Mouse (Mus musculus) gastrocnemius, adult 8-10 months (tissue): ENCODE measurements around the gene Slc2a5. TPM values are rescaled to one million over a fixed set of nuclear protein-coding genes. Genes with fewer than 3 reads are reported as not detected.

Experiments used
- DNase-seq, 2 experiments: peaks; one replicate each; pipeline ENCODE4 v3.0.0; 2022; ENCODE audit warnings: low spot score in 2 of 2
- total RNA-seq, 4 experiments: library from RNA; stranded (reverse); gene quantifications; 2 replicates each; pipeline ENCODE4 v1.2.4; 2022

Gene Slc2a5
- total RNA-seq, 4 experiments from 2014 or later: not detected

GRCm38 (mm10) chr4:150139090-150139489, 20.0 kb downstream of the Slc2a5 start:
- DNase-seq: no peak

DNA sequence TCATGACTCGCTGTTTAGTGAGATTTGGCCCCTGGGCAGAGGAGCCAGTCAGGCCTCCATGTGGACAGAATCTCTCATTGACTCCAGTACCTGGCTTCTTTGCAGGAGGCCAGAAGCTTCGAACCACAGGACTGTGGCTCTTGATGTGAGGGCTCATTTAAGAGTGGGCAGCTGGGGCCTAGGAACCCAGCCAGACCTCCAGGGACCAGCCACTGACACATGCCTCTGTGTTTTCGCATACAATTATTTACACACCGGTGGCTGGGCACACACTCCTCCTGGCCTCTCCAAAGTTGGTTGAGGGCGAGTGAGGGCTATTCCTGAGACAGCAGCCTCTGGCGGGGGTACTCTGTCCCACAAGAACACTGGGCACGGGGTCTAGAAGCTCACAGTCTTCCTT, 21.3 kb downstream of the Slc2a5 start:
- DNase-seq: no peak

DNA sequence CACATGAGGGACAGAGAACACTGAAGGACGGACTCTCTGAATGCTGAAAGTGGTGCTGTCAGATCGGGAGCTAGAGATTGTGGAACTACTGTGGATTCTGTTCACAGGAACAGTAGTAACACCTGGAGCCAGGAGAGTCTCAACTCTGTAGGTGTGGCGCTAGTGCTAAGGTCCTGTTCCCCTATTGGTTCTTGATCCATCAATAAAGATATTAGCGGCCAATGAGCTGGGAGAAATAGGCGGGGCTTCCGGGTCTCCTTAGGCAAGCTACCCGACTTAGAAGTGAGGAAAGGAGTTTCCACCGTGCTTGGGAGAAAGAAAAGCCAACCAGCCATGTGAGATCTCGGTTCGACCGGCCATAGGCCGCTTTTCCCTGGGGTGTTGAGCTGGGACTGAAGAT, 25.2 kb downstream of the Slc2a5 start:
- DNase-seq: no peak

DNA sequence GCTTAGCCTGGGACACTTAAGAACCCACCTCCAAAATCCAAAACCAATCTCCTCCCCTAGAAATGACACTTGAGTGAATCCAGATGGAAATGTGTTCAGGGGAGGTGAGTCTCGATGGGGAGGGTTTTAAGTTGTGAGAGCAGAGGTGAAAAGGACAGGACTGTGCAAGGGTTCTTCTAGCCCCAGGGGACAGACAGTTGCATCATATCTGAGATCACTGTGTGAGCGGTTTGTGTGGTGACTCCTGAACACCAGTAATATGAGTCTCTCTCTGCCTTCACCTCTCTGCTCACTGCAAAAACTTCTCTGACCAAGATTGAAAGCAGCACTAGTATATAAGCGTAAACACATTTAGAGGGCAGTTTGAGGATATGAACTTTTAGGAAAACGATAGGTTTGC, 27.2 kb downstream of the Slc2a5 start:
- DNase-seq: no peak

- DNase-seq: no peak
Measured at GRCm38 (mm10) chr4:150151045-150151444, 32.0 kb downstream of the Slc2a5 start.

DNA sequence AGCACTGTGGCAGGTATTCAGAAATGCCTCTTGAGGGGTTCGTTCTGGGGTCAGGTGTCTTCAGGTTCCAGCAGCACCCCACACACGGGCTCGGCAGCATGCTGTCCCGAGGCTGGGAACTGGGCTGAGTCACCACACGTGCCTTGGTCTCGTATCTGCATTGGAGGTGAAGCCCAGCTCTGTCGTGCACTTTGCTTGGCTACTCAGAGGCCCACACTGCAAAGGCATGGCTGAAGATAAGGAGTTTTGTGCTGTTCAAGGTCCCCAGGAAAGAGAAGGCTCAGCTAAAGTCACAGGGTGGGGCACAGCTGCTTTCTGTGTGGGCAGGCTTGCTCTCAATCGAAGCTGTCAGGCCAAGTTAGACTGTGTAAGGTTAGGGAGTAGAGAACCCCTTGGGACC, 33.4 kb downstream of the Slc2a5 start:
- DNase-seq: no peak

- no peak for DNase-seq
Measured at GRCm38 (mm10) chr4:150155301-150155700, 36.2 kb downstream of the Slc2a5 start.

DNA sequence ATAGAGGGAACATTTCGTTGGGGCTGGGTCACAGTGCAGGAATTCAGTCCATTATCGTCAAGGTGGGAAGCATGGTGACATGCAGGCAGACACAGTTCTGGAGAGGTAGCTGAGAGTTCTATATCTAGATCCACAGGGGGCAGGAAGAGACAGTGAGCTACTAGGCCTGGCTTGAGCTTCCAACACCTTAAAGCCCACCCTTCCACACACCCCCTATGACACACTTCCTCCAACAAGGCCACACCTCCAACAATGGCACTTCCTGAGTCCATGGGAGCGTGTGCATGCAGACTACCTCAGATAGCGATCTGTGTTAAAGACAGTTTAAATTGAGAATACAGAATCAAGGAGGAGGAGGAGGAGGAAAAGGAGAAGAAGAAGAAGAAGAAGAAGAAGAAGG, 36.6 kb downstream of the Slc2a5 start:
- DNase-seq: no peak

DNA sequence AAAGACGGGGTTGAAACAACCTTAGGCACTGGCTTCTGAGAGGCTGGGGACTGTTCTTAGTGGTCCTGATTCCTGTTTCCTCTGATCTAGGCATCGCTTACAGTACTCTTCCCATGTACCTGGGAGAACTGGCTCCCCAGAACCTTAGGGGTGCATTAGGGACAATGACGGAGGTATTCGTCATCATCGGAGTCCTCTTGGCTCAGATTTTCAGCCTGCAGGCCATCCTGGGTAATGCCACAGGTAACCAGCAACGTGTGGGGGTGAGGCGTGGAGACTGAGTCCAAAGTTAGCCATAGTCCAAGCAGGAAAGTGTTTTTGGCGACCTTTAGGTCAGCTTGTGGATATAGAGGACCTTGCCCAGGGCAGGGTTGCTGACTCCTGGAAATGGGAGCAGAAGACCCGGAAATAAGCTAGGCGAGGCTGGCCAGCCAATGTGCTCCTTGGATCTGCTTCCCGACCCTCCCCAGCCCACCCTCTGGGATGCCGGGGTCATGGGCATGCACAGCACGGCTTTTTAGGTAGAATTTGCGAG, 38.3 kb downstream of the Slc2a5 start:
- DNase-seq: no peak

DNA sequence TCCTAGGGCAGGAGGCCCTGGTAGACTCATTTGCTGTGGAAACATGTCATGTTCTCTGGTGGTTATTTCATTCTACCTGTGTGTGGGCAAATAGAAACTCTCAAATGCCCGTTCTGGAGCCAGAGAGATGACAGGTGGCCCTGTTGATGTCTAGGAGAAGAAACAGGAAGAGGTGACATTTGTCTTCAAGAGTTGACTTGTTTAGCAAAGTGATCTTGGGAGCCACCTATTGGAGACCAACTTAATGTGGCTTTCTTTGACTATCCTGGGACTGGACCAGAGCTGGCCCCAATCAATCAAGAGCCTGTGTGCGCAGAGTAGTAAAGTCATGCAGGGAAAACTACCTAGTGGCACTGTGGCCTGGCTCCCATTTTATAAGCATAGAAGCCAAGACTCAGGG, 40.4 kb downstream of the Slc2a5 start:
- DNase-seq: no peak

- DNase-seq: no peak
Measured at GRCm38 (mm10) chr4:150162561-150163169, 43.6 kb downstream of the Slc2a5 start.

GRCm38 (mm10) chr4:150164875-150165274, 45.8 kb downstream of the Slc2a5 start:
- no peak for DNase-seq

- no peak for DNase-seq
Measured at GRCm38 (mm10) chr4:150168406-150168805, 49.3 kb downstream of the Slc2a5 start.

DNA sequence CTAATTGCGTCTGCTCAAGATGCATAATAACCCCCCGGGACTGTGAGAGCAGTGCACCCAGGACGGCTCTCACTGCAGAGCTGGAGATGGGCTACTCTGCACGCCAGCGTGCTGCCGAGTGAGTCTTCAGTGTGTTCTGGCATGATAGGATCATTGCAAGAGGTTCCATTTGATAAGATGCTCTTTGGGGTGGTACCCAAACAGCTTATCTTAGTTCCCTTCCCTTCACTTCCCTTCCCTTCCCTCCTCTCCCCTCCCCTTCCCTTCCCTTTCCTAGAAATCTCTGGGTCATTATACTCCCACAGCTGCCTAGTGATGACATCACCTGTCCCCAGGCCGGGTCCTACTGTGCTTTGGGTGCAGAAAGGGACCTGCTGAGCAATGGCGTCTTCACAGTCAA, 53.0 kb downstream of the Slc2a5 start:
- no peak for DNase-seq

GRCm38 (mm10) chr4:150173281-150173680, 54.2 kb downstream of the Slc2a5 start:
- DNase-seq: no peak

DNA sequence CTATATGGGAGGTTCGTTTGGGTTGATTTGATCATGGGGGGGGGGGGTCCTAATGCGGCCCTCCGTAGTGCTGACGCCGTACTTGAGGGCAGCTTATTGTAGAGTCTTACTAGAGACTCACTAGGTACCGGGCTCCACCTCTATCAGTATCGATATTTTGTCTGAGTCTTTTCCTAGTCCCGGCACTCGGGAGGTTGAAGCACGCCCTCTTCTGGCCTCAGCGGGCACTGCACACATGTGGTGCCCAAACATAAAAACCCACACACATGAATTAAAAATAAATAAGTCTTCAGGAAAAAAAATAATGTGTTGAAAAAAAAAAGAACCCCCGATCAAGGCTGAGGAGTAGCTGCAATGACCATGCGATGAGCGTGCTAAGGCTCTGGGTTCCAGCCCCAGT, 54.9 kb downstream of the Slc2a5 start:
- DNase-seq: no peak

GRCm38 (mm10) chr4:150176535-150176934, 57.5 kb downstream of the Slc2a5 start:
- DNase-seq: no peak

- DNase-seq: no peak
Measured at GRCm38 (mm10) chr4:150177122-150177521, 58.0 kb downstream of the Slc2a5 start.

- no peak for DNase-seq
Measured at GRCm38 (mm10) chr4:150178131-150178530, 59.0 kb downstream of the Slc2a5 start.

GRCm38 (mm10) chr4:150181304-150181703, 62.2 kb downstream of the Slc2a5 start:
- no peak for DNase-seq

DNA sequence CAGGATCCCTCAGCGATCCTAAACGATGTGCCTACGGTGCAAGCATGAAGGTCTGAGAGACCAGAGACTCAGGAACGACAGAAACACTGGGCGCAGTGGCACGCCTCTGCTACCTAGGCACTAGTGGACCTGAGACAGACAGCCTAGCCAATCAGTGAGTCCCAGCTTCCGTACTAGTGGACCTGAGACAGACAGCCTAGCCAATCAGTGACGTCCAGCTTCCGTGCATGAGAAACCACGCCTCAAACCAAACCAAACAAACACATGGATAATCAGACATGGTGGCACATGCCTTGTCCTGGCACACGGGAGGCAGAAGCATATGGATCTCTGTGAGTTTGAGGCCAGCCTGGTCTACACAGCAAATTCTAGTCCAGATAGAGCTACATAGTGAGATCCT, 69.2 kb downstream of the Slc2a5 start:
- no peak for DNase-seq

DNA sequence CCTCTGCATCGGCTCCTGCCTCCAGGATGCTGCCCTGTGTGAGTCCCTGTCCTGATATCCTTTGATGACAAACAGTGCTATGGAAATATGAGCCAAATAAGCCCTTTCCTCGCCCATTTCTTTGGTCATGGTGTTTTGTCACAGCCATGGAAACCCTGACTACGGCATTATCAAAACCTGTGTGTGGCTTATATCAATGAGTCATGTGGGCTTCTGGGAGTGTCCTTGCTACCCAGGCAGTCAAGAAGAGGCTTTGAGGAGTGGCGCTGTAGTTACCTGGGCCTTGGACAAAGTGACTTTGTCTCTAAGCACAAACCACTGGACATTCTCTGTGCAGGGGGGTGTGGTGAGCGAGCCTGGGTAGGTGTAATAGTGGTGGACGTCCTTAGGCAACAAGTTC, 73.1 kb downstream of the Slc2a5 start:
- no peak for DNase-seq
